Mouse (Mus musculus): Measurements from ENCODE around the gene Map4.
"Not testable (repeated sequence)": the region's sequence is repeated elsewhere in the genome, so short reads cannot be mapped to it uniquely, and the experiment has no call there.

Gene Map4

DNA sequence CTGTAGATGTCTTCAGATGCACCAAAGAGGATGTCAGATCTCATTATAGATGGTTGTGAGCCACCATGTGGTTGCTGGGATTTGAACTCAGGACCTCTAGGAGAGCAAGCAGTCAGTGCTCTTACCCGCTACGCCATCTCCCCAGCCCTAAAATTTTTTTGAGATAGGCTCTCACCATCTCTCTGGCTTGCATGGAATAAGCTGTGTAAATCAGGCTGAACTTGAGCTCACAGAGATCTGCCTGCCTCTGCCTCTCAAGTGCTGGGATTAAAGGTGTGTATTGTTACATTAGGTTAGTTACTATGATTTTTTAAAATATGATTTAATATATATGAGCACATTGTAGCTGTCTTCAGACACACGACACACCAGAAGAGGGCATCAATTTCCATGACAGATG lies 2.1 kb upstream of the Map4 start:
- no peak for DNase-seq (ENCODE audit: low read depth, low spot score)

DNA sequence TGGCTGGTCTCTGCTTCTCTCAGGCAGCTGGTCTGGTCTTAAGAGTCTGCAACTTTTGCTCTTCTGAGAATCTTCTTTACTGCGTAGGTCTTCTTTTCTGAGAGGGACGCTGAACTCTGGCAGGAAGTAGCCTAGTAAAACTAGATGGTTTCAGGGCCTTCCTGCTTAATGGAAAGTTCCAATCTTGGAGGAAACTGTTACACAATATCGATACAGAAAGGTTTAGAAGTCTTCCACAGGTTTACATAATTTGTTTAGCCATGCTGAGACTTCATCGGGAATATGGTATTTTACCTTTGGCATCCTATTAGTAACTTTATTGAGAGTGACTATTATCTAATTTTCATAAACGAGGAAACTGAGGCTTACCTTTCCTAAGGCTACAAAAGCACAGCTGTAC lies 1.2 kb upstream of the Map4 start:
- no peak for DNase-seq (ENCODE audit: low read depth, low spot score)

DNA sequence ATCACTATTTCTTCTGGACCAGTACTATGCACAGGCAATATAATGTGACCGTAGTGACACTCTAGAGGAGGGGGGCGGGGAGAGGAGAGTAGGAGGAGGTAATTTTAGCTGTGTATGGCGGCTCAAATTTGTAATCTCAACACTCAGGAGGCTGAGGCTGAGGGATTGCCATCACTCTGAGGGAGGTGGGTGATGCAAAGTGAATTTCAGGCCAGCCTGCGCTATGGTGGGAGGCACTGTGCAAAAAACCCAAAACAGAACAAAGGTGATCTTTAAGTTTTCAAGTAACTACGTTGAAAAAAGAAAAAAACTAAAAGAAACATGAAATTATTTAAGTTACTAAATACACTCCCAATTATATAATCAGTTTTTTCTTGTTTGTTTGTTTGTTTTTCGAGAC lies 508 bp upstream of the Map4 start:
- no peak for DNase-seq (ENCODE audit: low read depth, low spot score)

DNA sequence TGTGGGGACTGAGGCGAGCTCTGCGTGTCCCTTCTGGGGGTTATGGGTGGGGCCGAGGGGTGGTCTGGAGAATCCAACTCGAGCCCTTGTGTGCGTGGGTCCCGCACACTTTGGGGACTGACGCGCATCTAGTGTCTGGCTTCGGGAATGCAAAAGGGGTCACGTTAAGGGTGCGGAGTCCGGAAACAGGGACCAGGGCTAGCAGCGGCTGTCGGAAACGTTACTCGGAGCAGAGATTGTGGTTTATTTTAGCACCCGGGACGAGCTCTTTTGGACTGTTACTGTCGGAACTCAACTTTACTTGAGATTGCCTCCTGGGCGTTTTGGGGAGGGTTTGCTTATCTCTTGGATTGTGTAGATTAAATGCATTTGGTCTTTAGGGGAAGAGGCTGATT lies 1.1 kb downstream of the Map4 start:
- DNase-seq (ENCODE audit: low read depth, low spot score) = peak; percentile 76

DNA sequence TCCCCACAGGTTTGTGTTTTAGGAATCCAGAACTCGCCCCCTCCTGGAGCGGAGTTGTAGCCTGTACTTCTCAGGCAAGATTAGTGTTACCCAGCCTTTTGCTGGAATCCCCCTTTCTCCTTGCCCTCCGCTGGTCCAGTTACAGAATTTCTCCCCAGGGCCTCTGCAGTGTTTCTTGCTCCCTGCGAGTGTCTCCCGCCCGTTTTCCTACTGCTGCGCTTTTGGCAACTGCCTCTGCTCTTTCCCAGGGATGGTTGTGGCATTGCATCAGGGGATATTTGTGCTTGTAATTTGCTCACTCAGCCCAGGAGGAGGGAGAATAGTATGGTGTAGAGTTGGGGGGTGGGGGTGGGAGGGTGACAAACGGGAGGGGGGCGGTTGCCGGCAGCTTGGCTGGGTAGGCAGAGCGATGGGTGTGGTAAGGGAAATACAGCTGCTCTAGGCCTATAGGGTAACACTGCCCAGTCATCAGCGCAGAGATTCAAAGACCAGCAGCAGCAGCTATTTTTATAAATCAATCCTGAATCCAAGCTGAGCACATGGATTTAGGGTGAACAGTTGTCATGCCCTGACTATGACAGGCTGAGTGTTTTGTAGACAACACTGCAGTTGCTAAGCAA lies 1.6 kb downstream of the Map4 start:
- DNase-seq (ENCODE audit: low read depth, low spot score) = peak; percentile 57

DNA sequence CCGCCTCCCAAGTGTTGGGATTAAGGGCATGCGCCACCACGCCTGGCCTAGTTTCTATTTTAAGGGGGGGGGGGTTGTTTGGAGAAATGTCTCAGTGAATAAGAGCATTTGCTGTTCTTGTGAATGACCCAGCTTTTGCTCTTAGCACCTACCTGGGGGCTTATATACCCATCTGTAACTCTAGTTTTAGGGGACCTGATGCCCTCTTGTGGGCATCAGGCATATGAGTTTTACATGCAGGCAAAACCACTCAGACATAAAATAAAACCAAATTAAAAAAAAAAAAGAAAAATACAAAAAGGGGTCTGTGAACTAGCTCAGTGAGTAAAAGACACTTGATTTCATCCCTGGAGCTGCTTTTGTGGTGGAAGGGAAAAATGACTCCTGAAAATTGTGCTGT lies 8.1 kb downstream of the Map4 start:
- DNase-seq (ENCODE audit: low read depth, low spot score) = peak; percentile 51

DNA sequence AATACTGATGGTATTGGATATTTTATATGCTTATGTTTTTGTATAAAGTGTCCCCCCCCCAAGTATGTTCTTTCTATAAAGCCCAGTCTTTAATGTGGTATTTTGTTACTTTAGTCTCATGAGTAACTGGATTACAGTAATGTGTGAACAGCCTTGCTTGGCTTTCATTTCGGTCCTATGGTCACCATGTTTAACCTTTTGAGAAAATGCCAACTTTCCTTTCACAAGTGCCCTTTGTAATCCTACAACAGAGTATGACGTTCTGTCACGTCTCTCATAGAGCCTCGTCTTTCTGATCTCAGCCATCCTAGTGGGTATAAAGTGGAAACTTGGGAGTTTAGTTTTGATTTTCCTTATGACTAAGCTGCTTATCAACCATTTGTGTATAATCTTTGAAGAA lies 11.5 kb downstream of the Map4 start:
- DNase-seq (ENCODE audit: low read depth, low spot score) = no peak

DNA sequence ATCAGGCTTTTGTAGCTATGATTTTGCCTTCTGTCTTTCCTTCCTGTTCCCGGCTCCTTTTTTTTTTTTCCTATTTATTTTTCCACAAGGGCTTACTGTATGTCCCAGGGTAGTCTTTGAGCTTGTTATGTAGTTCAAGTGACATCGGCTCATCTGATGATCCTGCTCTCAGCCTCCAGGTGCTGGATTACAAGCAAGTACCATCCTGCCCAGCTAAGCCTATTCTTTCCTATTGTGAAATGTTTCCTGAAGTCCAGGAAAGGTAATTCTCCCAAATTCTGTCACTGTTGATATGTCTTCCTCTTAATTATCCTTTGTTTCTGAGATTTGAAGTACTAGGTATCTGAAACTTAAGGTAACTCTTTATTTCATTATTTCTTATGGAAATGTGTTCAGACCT lies 13.5 kb downstream of the Map4 start:
- DNase-seq (ENCODE audit: low read depth, low spot score) = no peak

DNA sequence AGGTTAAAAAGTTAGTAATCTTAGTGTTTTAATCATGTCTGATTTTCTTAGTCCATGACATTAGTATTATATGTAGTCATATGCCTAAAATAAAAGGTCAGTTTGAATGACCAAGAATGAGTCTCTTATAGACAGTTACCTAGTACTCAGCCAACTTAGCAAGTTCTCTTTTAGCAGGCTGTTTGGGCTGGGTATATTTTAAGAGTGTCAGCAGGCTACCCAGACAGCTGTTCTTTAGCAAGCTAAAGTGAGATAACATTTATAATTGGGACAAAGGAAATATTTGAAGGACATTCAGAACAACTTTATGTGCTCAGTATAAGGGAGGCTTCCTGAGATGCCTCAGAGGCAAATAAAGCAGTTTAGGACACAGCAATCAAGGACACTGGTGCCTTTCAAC lies 17.3 kb downstream of the Map4 start:
- DNase-seq (ENCODE audit: low read depth, low spot score) = no peak

DNA sequence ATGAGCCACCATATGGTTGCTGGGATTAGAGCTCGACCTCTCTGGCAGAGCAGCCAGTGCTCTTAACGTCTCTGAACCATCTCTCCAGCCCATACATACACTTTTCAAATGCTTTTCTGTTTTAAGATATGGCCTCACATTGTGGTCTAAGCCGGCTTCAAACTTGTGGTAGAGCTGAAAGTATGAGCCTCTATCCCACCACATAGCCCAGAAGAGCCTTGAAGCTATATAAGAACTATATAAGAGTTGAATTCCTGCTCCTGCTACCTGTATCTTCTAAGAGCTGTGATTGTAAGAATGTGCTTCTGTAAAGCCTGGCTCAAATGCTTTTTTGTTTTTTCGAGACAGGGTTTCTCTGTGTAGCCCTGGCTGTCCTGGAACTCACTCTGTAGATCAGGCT lies 18.5 kb downstream of the Map4 start:
- no peak for DNase-seq (ENCODE audit: low read depth, low spot score)

DNA sequence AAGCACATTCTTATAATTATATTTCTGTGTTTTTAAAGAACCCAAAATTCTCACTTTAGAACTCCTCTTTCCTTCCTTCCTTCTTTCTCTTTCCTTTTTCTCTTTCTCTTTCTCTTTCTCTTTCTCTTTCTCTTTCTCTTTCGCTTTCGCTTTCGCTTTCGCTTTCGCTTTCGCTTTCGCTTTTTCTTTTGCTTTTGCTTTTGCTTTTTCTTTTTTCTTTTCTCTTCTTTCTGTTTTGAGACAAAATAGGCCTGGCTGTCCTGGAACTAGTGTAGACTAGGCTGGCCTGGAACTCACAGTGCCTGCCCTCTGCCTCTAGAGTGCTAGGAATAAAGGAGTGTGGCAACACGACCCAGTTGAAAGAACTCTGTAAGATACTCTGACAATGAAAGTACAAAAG lies 22.3 kb downstream of the Map4 start:
- no peak for DNase-seq (ENCODE audit: low read depth, low spot score)

DNA sequence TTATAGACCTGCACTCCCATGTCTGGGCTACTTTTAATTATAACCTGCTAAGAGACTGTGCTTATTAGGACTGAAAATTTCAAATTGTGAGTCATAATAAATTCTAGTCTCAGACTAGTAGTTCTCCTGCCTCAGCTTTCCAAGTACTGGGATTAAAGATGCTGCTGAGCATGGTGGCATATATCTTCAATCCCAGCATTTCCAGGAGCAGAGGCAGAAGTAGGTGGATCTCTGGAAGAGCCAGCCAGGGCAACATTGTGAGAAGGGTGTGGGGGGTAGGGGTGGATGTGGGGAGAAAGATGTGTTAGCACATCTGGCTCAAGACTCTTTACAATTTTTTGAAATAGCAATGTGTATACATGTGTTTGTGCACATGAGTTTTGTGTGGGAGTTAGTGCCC lies 23.4 kb downstream of the Map4 start:
- no peak for DNase-seq (ENCODE audit: low read depth, low spot score)

DNA sequence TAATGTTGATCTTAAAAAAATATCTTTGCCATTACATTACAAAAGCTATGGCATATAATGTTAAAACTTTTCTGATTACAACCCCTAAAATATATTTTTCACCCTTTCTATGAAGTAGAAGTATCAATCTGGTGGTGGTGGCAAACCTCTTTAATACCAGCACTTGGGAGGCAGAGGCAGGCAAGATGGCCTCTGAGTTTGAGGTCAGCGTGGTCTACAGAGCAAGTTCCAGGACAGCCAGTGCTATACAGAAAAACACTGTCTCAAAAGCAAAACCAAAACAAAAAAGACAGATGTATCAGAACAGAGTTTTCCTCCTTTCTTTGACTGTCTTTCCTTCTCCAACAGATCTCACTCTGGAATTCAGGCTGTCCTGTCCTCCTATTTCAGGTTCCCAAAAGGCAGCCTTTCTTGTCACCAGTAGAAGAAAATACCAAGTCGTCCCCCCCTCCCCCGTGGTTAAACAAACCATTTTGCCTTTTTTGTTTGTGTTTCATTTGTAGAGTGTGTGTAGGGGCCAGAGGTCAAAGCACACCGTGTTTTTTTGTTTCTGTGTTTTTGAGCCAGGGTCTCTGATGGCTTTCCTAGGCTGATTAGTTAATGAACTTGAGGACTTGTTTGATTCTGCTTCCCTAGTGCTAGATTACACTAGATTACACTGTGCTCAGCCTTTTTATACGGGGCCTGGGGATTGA lies 28.3 kb downstream of the Map4 start:
- DNase-seq (ENCODE audit: low read depth, low spot score) = no peak

DNA sequence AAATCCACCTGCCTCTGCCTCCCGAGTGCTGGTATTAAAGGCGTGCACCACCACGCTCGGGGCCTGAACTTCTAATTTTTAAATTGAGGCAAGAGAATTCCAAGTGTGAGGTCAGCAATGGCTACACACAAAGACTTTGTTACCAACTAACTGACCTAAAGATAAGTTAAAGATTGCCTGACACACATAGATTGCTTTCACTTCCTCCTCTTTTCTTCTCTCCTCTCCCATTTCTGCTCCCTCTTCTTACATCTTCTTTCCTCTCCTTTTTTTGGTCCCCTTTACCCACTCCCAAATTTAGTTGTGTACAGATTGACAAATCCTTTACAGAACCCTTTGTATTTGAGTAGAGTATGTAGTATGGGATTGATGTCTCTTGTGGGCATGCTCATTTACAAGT lies 29.3 kb downstream of the Map4 start:
- DNase-seq (ENCODE audit: low read depth, low spot score) = no peak

DNA sequence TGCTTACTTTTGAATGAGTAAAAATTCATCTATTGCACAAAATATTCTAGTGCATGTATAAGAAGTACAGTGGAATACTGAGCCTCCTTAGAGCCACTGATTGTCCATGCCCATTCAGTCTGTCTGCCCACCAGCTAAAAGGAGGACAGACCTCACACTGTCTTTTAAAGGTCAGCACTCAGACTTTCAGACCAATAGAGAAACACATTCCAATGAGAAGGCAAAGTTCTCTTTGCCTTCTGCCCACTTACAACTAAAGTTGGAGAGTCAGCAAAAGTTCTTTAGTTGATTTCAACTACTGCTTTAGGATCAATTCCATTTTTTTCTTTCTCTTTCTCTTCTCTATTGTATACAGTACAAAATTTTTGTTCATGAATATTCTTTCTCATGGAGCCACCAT lies 33.5 kb downstream of the Map4 start:
- no peak for DNase-seq (ENCODE audit: low read depth, low spot score)

DNA sequence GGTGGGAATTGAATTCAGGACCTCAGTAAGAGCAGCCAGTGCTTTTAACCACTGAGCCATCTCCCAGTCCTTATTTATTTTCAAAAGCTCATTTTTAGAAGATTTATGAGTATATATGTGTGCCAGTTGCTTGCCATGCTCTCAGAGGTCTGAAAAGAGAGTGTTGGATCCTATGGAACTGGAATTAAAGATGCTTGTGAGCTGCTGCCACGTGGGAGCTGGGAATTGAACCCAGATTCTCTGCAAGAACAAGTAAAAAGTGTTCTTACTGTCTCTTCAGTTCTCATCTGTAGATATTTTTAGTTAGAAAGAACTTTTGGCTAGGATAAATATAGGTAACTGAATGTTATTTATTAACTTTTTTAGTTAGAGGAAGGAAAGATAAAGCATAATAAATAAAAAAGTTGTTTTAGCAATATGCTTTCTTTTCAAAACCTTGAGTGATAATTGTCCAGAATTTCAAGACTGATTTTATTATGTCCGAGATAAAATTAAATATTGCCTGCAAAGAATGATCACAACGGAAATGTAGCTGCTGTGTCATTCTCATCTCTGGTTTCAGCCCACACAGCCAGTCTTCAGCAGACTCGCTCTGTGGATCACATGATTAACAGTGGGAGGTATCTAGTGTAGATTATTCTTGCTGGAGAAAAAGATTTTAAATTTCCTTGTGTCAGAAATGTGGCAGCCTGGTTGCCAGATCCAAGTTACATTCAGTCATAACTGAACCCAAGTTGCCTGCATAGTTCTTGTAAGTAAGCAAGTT lies 37.3 kb downstream of the Map4 start:
- no peak for DNase-seq (ENCODE audit: low read depth, low spot score)

DNA sequence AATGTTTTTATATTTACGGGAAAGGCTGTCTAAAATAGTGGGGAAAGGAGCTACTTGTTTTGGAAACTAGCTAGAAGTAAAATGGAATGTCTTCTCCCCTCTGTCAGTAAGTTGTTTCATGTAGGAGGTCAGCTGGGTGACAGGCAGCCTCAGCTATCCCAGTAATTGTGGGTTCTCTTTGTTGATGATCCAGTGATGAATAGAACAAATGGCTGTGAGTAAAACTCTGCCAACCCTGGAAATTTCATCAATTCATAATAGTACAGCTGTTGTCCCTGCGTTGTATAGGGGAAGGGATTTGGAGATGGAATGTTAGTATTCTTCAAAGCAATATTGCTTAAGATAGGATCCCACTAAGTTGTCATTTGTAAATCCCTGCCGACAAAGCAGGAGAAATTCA lies 37.9 kb downstream of the Map4 start:
- no peak for DNase-seq (ENCODE audit: low read depth, low spot score)

DNA sequence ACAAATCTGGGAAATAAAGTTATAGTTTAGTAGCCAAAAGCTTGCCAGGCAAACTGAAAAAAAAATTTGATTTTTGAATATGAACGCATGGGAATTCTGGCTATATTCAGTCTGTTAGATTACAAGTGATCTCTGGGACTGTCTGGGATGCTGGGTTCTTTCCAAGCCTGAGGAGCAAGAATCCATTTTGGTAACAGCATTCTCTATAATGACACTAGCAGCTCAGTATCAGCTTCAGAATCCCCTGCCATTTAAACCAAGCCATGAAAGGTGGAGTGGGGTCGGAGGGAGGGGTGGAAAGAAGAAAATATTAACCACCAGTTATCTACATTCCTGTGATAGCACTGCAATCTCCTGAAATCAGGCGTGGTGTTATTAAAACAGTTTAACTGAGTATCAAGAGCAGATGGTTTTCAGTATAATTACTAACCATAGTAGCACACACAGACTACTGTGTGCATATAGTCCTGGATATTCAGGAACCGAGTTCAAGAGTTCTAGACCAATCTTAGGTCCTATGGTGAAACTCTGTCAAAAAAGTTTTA lies 38.6 kb downstream of the Map4 start:
- no peak for DNase-seq (ENCODE audit: low read depth, low spot score)

DNA sequence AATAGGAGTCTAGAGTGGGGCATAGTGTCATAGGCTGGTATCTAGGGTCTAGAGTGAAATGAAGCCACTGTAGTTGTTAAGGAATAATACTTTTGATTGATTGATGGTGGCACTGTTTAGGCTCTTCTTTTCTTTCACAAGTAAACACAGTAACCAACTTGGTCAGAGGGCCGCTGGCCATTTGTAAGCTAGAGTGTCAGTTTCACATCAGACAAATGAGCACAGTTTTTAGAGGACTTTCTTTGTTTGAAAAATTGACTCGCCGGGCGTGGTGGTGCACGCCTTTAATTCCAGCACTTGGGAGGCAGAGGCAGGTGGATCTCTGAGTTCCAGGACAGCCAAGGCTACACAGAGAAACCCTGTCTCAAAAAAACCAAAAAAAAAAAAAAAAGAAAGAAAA lies 40.5 kb downstream of the Map4 start:
- peak; percentile 48 for DNase-seq (ENCODE audit: low read depth, low spot score)

DNA sequence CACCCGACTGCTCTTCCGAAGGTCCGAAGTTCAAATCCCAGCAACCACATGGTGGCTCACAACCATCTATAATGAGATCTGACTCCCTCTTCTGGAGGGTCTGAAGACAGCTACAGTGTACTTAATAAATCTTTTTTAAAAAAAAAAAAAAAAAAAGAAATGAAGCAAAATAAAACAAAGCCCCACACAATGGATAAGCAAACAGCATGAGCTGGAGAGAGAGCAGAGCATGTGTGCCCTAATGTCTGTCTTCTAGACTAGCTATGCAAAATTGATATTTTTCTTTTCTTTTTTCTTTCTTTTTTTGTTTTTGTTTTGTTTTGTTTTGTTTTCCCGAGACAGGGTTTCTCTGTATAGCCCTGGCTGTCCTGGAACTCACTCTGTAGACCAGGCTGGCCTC lies 49.0 kb downstream of the Map4 start:
- DNase-seq (ENCODE audit: low read depth, low spot score) = not testable (repeated sequence)

DNA sequence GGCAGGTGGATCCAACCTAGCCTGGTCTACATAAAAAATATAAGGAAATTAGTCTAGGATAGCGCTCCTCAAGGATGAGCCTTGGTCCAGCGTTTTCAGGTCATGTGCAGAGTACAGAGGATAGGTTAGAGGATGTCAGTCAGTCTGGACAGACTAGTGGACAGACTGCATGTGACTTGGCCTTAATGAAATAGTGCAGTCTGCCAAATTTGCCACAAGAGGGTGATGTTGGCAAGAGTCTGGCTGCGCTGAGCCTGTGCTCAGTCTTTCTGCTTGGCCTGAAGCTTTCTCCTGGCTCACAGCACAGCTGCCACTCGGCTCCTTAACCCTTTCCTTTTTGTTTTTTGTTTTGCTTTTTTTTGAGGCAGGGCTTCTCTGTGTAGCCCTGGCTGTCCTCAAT lies 54.2 kb downstream of the Map4 start:
- peak; percentile 83 for DNase-seq (ENCODE audit: low read depth, low spot score)

DNA sequence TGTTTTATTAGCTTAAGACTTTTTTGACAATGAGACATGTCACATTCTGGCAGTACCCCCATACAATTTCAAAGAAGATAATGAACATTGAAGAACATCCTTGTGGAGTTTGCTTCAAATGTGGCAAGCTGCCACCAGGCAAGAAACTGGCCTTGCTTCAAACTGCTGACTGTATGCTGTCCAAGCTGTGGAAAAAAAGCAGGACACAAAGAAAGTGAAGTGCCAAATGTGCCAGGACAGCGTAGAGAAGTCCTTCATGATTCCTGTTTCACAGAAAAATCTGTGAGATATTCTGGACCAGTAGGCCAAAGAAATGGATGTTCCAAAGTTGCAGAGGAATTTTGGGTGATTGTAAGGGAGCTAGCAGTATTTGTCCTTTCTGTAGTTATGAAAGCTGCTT lies 57.8 kb downstream of the Map4 start:
- DNase-seq (ENCODE audit: low read depth, low spot score) = no peak

DNA sequence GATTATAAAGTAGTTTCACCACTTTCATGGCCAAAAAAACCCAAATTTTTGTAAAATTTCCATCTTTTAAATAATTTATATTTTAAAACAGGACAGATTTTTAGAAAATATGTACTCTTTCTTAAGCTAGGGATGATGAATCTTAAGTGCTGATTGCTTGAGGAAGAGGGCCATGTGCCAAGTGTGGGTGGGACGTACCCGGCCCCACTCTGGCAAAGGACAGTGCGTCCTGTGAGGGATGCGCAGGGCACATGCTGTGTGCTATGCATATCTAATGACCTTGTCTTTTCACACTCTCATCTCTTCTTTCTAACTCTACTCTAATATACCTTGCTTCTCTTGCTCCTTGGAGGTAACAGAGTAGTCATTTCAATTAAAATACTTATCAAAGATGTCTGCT lies 66.2 kb downstream of the Map4 start:
- no peak for DNase-seq (ENCODE audit: low read depth, low spot score)
